Mouse (Mus musculus) heart, embryonic 15.5 days (tissue): ENCODE results near the gene P2rx3. TPM values are rescaled to one million over a fixed set of nuclear protein-coding genes. Genes with fewer than 3 reads are reported as not detected.
A peak's percentile ranks its signal among the peaks of the same experiment; 100 is the strongest.

Experiments
- ATAC-seq: fragments of 200-750 bp; cut with Nextera tagmentation; replicated peaks from 2 replicates; pipeline ENCODE4 v1.8.0; 2017; ENCODE audit warnings: low read depth, moderate TSS enrichment; ENCODE audit not compliant: insufficient number of reproducible peaks, insufficient read depth, low FRiP score
- H3K27ac ChIP-seq: fragments of 300-500 bp; sonication (generic); 2 replicates; pipeline ENCODE4 v1.5.1; 2015; ENCODE audit warnings: mild to moderate bottlenecking, inconsistent platforms
- H3K27me3 ChIP-seq: fragments of 300-500 bp; sonication (generic); 2 replicates; pipeline ENCODE4 v1.6.1; 2015; ENCODE audit warnings: inconsistent platforms
- H3K36me3 ChIP-seq: fragments of 300-500 bp; sonication (generic); 2 replicates; pipeline ENCODE4 v1.6.1; 2015; ENCODE audit warnings: mild to moderate bottlenecking, inconsistent platforms
- H3K4me1 ChIP-seq: fragments of 300-500 bp; sonication (generic); replicated peaks from 2 replicates; pipeline ENCODE4 v1.6.1; 2015; ENCODE audit warnings: inconsistent platforms
- H3K4me2 ChIP-seq: fragments of 300-500 bp; sonication (generic); 2 replicates; pipeline ENCODE4 v1.6.1; 2015; ENCODE audit warnings: inconsistent platforms, mild to moderate bottlenecking, moderate library complexity
- H3K4me3 ChIP-seq: fragments of 300-500 bp; sonication (generic); 2 replicates; pipeline ENCODE4 v1.5.1; 2015; ENCODE audit warnings: mild to moderate bottlenecking, inconsistent platforms
- H3K9ac ChIP-seq: fragments of 300-500 bp; sonication (generic); 2 replicates; pipeline ENCODE4 v1.6.1; 2015; ENCODE audit warnings: mild to moderate bottlenecking, inconsistent platforms
- H3K9me3 ChIP-seq: fragments of 300-500 bp; sonication (generic); replicated peaks from 2 replicates; pipeline ENCODE4 v1.6.1; 2016; ENCODE audit warnings: inconsistent platforms
- WGBS: fragments of 180-500 bp; shearing (Covaris S2); methylation state at CpG from one replicate; pipeline ENCODE4 v1.1.7; 2015; ENCODE audit warnings: mixed read lengths; 5-methylcytosine and 5-hydroxymethylcytosine counted together
- polyA plus RNA-seq: library from polyadenylated mRNA; unstranded; fragments of >200 nt; fragmentation: Nextera tagmentation; extraction: Ambion mirVana; gene quantifications from 2 replicates; pipeline ENCODE4 v1.2.1, GENCODE M21; 2015

The P2rx3 gene
- polyA plus RNA-seq, 1 experiment from 2014 or later = 0.33 TPM

GRCm38 (mm10) chr2:85011906-85012604, 25.2 kb downstream of the P2rx3 start:
- H3K36me3 ChIP-seq = no peaks in the 10 kb centered on the region
- H3K4me1 ChIP-seq = peaks cover 27% of the 10 kb centered on the region
- H3K9me3 ChIP-seq = no peaks in the 10 kb centered on the region
- no peak overlapping the region for H3K4me2 ChIP-seq
- H3K4me3 ChIP-seq = no peak overlapping the region
- WGBS = 38% methylated on average over 9 of the region's 9 CpGs
- H3K9ac ChIP-seq = no peak overlapping the region
- peak overlapping the region; percentile 10; the same call in 1 of the 2 replicates for H3K27ac ChIP-seq
- H3K27me3 ChIP-seq = no peaks in the 10 kb centered on the region
- no peak for ATAC-seq

- Histone ChIP-seq H3K4me2 (no peak overlapping the region), H3K4me1 (peaks cover 22% of the 10 kb centered on the region), H3K4me3 (no peak overlapping the region), H3K9ac (no peak overlapping the region), H3K9me3 (no peaks in the 10 kb centered on the region), H3K36me3 (no peaks in the 10 kb centered on the region), H3K27me3 (no peaks in the 10 kb centered on the region), H3K27ac (no peak overlapping the region)
- WGBS = 70% methylated on average over 2 of the region's 2 CpGs
- ATAC-seq = no peak
Measured at GRCm38 (mm10) chr2:85009212-85009611, 28.1 kb downstream of the P2rx3 start.

- WGBS = 31% methylated on average over 4 of the region's 4 CpGs
- no peak for ATAC-seq
- H3K4me1 ChIP-seq = peaks cover 27% of the 10 kb centered on the region
Measured at GRCm38 (mm10) chr2:85007729-85008128, 29.5 kb downstream of the P2rx3 start.

GRCm38 (mm10) chr2:85006600-85006999, 30.7 kb downstream of the P2rx3 start:
- Histone ChIP-seq H3K27me3 (no peaks in the 10 kb centered on the region), H3K9ac (no peak overlapping the region), H3K4me2 (no peak overlapping the region), H3K4me3 (no peak overlapping the region), H3K27ac (no peak overlapping the region), H3K9me3 (no peaks in the 10 kb centered on the region), H3K4me1 (peaks cover 21% of the 10 kb centered on the region), H3K36me3 (no peaks in the 10 kb centered on the region)
- ATAC-seq = no peak
- WGBS = 62% methylated on average over 7 of the region's 7 CpGs

More at GRCm38 (mm10) chr2:85007729-85008128, 29.5 kb downstream of the P2rx3 start:
- Histone ChIP-seq H3K27ac (no peak overlapping the region), H3K9ac (no peak overlapping the region), H3K9me3 (no peaks in the 10 kb centered on the region), H3K4me3 (no peak overlapping the region), H3K36me3 (no peaks in the 10 kb centered on the region), H3K27me3 (no peaks in the 10 kb centered on the region), H3K4me2 (no peak overlapping the region)

- WGBS = 76% methylated on average over 4 of the region's 4 CpGs
- peaks cover 12% of the 10 kb centered on the region; the same call in 1 of the 2 replicates for H3K4me1 ChIP-seq
- H3K9me3 ChIP-seq = no peaks in the 10 kb centered on the region
- H3K27ac ChIP-seq = no peak overlapping the region
- no peak overlapping the region for H3K9ac ChIP-seq
- H3K27me3 ChIP-seq = no peaks in the 10 kb centered on the region
- H3K4me2 ChIP-seq = no peak overlapping the region
- no peaks in the 10 kb centered on the region for H3K36me3 ChIP-seq
- no peak for ATAC-seq
- no peak overlapping the region for H3K4me3 ChIP-seq
Measured at GRCm38 (mm10) chr2:85004341-85004740, 32.9 kb downstream of the P2rx3 start.

GRCm38 (mm10) chr2:85002575-85002974, 34.7 kb downstream of the P2rx3 start:
- Histone ChIP-seq H3K27ac (no peak overlapping the region), H3K9ac (no peak overlapping the region), H3K27me3 (no peaks in the 10 kb centered on the region), H3K4me2 (no peak overlapping the region), H3K36me3 (no peaks in the 10 kb centered on the region), H3K4me1 (peaks cover 12% of the 10 kb centered on the region; the same call in 1 of the 2 replicates), H3K4me3 (no peak overlapping the region), H3K9me3 (no peaks in the 10 kb centered on the region)
- 29% methylated on average over 8 of the region's 8 CpGs for WGBS
- no peak for ATAC-seq

GRCm38 (mm10) chr2:85001497-85001896, 35.8 kb downstream of the P2rx3 start:
- 0 out of 2 replicates have a peak, but pooled peaks have one; percentile 14 for ATAC-seq
- Histone ChIP-seq H3K27ac (peak overlapping the region; percentile 39), H3K4me3 (no peak overlapping the region)

GRCm38 (mm10) chr2:84999486-85000181, 37.6 kb downstream of the P2rx3 start:
- Histone ChIP-seq H3K4me1 (peaks cover 12% of the 10 kb centered on the region; the same call in 1 of the 2 replicates), H3K4me3 (no peak overlapping the region), H3K9ac (no peak overlapping the region), H3K27ac (peak overlapping the region; percentile 62; the same call in 1 of the 2 replicates), H3K27me3 (no peaks in the 10 kb centered on the region), H3K4me2 (no peak overlapping the region), H3K36me3 (no peaks in the 10 kb centered on the region), H3K9me3 (no peaks in the 10 kb centered on the region)
- WGBS = 59% methylated on average over 3 of the region's 3 CpGs
- no peak for ATAC-seq

More at GRCm38 (mm10) chr2:85001497-85001896, 35.8 kb downstream of the P2rx3 start:
- Histone ChIP-seq H3K9me3 (no peaks in the 10 kb centered on the region), H3K4me2 (no peak overlapping the region), H3K4me1 (peaks cover 12% of the 10 kb centered on the region; the same call in 1 of the 2 replicates), H3K36me3 (no peaks in the 10 kb centered on the region), H3K27me3 (no peaks in the 10 kb centered on the region), H3K9ac (no peak overlapping the region)
- WGBS = 77% methylated on average over 13 of the region's 13 CpGs

GRCm38 (mm10) chr2:84996376-84996775, 40.9 kb downstream of the P2rx3 start:
- Histone ChIP-seq H3K27me3 (no peaks in the 10 kb centered on the region), H3K4me1 (no peaks in the 10 kb centered on the region), H3K4me2 (no peak overlapping the region), H3K4me3 (no peak overlapping the region), H3K36me3 (no peaks in the 10 kb centered on the region), H3K27ac (no peak overlapping the region), H3K9me3 (no peaks in the 10 kb centered on the region), H3K9ac (no peak overlapping the region)
- 66% methylated on average over 2 of the region's 2 CpGs for WGBS
- no peak for ATAC-seq

- ATAC-seq = no peak
- no peaks in the 10 kb centered on the region for H3K4me1 ChIP-seq
Measured at GRCm38 (mm10) chr2:84987930-84988329, 49.3 kb downstream of the P2rx3 start, which contains the start of gene Prg3. Gene Prg3, plus strand, starts transcription at chr2:84988215.

GRCm38 (mm10) chr2:84980188-84980587, 57.1 kb downstream of the P2rx3 start, which contains the start of gene Prg2:
Gene Prg2, plus strand, starts transcription at chr2:84980461.
- ATAC-seq = no peak
- H3K4me3 ChIP-seq = no peak within 1 kb of the TSS
- H3K4me1 ChIP-seq = no peaks in the 10 kb centered on the region
- H3K9me3 ChIP-seq = no peaks in the 10 kb centered on the region
- H3K27ac ChIP-seq = no peak within 1 kb of the TSS
- no peaks in the 10 kb centered on the region for H3K36me3 ChIP-seq
- WGBS = 44% methylated on average over 1 of the region's 1 CpGs
- no peak within 1 kb of the TSS for H3K4me2 ChIP-seq
- no peak within 1 kb of the TSS for H3K9ac ChIP-seq
- no peaks in the 10 kb centered on the region for H3K27me3 ChIP-seq

More at GRCm38 (mm10) chr2:84987930-84988329, 49.3 kb downstream of the P2rx3 start, which contains the start of gene Prg3:
- Histone ChIP-seq H3K27ac (no peak within 1 kb of the TSS), H3K4me2 (no peak within 1 kb of the TSS), H3K9me3 (no peaks in the 10 kb centered on the region), H3K36me3 (no peaks in the 10 kb centered on the region), H3K4me3 (no peak within 1 kb of the TSS), H3K9ac (no peak within 1 kb of the TSS), H3K27me3 (no peaks in the 10 kb centered on the region)
- 70% methylated on average over 1 of the region's 1 CpGs for WGBS
